Mouse (Mus musculus): ENCODE data around the gene Rcl1. TPM values are rescaled to one million over a fixed set of nuclear protein-coding genes. Genes with fewer than 3 reads are reported as not detected.

Gene Rcl1
- polyA plus RNA-seq, 1 experiment from 2014 or later = 29.7 TPM

DNA sequence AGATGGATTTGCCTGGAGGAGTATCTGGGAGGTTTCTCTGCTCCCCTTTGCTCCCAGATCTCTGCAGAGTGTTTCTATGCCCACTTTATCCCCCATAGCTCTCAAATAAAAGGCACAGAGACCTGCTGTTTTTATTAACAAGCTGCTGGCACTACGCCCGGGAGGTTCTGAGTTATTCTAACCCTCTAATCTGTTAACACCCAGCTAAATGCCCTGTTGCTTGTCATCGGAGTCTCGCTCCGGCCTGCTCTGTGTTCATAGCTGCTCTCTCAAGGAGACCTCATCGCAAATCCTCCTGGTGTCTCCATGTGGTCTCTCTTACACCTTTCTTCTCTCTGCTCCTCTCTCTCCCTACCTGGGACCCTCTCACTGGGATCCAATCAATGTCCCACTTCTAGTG, 26.4 kb upstream of the Rcl1 start:
- Histone ChIP-seq H3K9me3 (no peaks in the 10 kb centered on the region), H3K27ac (no peak overlapping the region), H3K4me1 (replicated peaks) (no peaks in the 10 kb centered on the region), H3K27me3 (no peaks in the 10 kb centered on the region), H3K9ac (replicated peaks) (no peak overlapping the region), H3K4me3 (replicated peaks) (no peak overlapping the region), H3K4me2 (replicated peaks) (no peak overlapping the region), H3K36me3 (no peaks in the 10 kb centered on the region)
- 68% methylated on average over 6 of the region's 6 CpGs for WGBS
- ATAC-seq = no peak

GRCm38 (mm10) chr19:29088628-29089027, 12.5 kb upstream of the Rcl1 start:
- Histone ChIP-seq H3K4me1 (replicated peaks) (no peaks in the 10 kb centered on the region), H3K27ac (no peak overlapping the region), H3K4me3 (replicated peaks) (no peak overlapping the region), H3K9ac (replicated peaks) (no peak overlapping the region), H3K4me2 (replicated peaks) (no peak overlapping the region), H3K36me3 (no peaks in the 10 kb centered on the region), H3K9me3 (no peaks in the 10 kb centered on the region), H3K27me3 (no peaks in the 10 kb centered on the region)
- WGBS = 81% methylated on average over 6 of the region's 6 CpGs
- ATAC-seq = no peak

- Histone ChIP-seq H3K9ac (replicated peaks) (no peak overlapping the region), H3K27me3 (no peaks in the 10 kb centered on the region), H3K27ac (no peak overlapping the region)
Measured at GRCm38 (mm10) chr19:29092194-29092593, 9.0 kb upstream of the Rcl1 start.

GRCm38 (mm10) chr19:29099106-29099505, 2.1 kb upstream of the Rcl1 start:
- 76% methylated on average over 5 of the region's 5 CpGs for WGBS
- H3K9me3 ChIP-seq = no peaks in the 10 kb centered on the region
- no peak for ATAC-seq
- H3K36me3 ChIP-seq = no peaks in the 10 kb centered on the region
- H3K27ac ChIP-seq = no peak overlapping the region
- no peak overlapping the region for H3K4me3 ChIP-seq (replicated peaks)
- H3K4me1 ChIP-seq (replicated peaks) = peaks cover 15% of the 10 kb centered on the region
- peaks cover 10% of the 10 kb centered on the region for H3K27me3 ChIP-seq
- H3K4me2 ChIP-seq (replicated peaks) = no peak overlapping the region
- no peak overlapping the region for H3K9ac ChIP-seq (replicated peaks)

More at GRCm38 (mm10) chr19:29092194-29092593, 9.0 kb upstream of the Rcl1 start:
- H3K4me2 ChIP-seq (replicated peaks) = no peak overlapping the region
- H3K36me3 ChIP-seq = no peaks in the 10 kb centered on the region
- H3K4me3 ChIP-seq (replicated peaks) = no peak overlapping the region
- H3K9me3 ChIP-seq = no peaks in the 10 kb centered on the region
- H3K4me1 ChIP-seq (replicated peaks) = no peaks in the 10 kb centered on the region
- no peak for ATAC-seq

- Histone ChIP-seq H3K4me2 (replicated peaks) (no peak overlapping the region), H3K9me3 (no peaks in the 10 kb centered on the region), H3K36me3 (no peaks in the 10 kb centered on the region), H3K4me1 (replicated peaks) (peaks cover 15% of the 10 kb centered on the region), H3K9ac (replicated peaks) (no peak overlapping the region), H3K4me3 (replicated peaks) (no peak overlapping the region), H3K27me3 (peaks cover 10% of the 10 kb centered on the region), H3K27ac (no peak overlapping the region)
- WGBS = 83% methylated on average over 4 of the region's 4 CpGs
- ATAC-seq = no peak
Measured at GRCm38 (mm10) chr19:29099596-29099995, 1.6 kb upstream of the Rcl1 start.

DNA sequence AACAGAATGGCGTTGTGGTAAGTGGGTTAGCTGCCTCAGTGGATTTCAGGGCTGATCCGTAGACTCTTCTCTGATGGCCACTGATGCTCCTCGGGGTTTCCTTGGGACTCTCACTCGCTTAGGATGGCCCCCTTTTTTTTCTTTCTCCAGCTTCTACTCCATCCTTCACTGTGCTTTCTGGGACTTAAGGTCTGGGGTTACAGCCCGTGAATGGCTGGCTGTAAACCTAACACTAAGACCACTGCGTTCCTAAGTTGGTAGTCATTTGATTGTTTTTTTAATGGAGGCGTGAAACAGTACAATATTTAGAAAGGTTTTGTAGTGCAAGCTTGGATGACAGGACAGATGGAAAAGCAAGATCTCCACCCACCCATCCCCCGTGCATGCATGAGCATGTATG, 914 bp upstream of the Rcl1 start:
- Histone ChIP-seq H3K4me3 (replicated peaks) (peak overlapping the region; percentile 94), H3K27ac (peak overlapping the region; percentile 62), H3K27me3 (peaks cover 10% of the 10 kb centered on the region), H3K4me1 (replicated peaks) (peaks cover 15% of the 10 kb centered on the region), H3K4me2 (replicated peaks) (peak overlapping the region; percentile 86), H3K36me3 (no peaks in the 10 kb centered on the region), H3K9me3 (no peaks in the 10 kb centered on the region), H3K9ac (replicated peaks) (peak overlapping the region; percentile 67; the same call in 1 of the 2 replicates)
- 24% methylated on average over 8 of the region's 8 CpGs for WGBS
- ATAC-seq = no peak

GRCm38 (mm10) chr19:29101591-29101990, 416 bp downstream of the Rcl1 start:
- WGBS = under 1% methylated on average over 27 of the region's 27 CpGs
- peak overlapping the region; percentile 76 for H3K9ac ChIP-seq (replicated peaks)
- ATAC-seq = no peak
- H3K27ac ChIP-seq = no peak overlapping the region
- H3K4me1 ChIP-seq (replicated peaks) = peaks cover 15% of the 10 kb centered on the region
- H3K27me3 ChIP-seq = peaks cover 10% of the 10 kb centered on the region
- no peaks in the 10 kb centered on the region for H3K9me3 ChIP-seq
- H3K36me3 ChIP-seq = no peaks in the 10 kb centered on the region
- H3K4me3 ChIP-seq (replicated peaks) = peak overlapping the region; percentile 94
- H3K4me2 ChIP-seq (replicated peaks) = peak overlapping the region; percentile 86

DNA sequence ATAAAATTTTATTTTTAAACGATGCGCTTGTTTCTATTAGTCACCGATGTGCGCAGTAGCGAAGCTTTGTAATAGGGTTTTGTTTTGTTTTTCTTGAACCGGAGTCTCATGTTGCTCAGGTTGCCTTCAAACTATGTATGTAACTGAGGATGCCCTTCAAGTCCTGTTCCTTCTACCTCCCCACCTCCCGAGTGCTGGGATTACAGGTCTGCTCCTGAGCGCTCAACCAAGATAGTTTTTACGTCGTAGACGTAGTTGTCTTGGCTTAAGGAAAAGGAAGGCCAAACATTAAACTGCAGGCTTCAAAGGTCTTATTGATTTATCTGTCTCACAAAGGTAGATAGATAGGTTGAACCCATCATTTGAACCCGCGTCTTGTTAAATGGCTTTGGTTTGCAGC, 923 bp downstream of the Rcl1 start:
- Histone ChIP-seq H3K36me3 (0 out of 2 replicates have a peak, but pooled peaks cover 2% of the 10 kb centered on the region), H3K4me2 (replicated peaks) (peak overlapping the region; percentile 86), H3K9me3 (no peaks in the 10 kb centered on the region), H3K9ac (replicated peaks) (peak overlapping the region; percentile 76), H3K27ac (no peak overlapping the region), H3K27me3 (peaks cover 10% of the 10 kb centered on the region), H3K4me3 (replicated peaks) (peak overlapping the region; percentile 94), H3K4me1 (replicated peaks) (peaks cover 15% of the 10 kb centered on the region)
- 19% methylated on average over 13 of the region's 13 CpGs for WGBS
- no peak for ATAC-seq

GRCm38 (mm10) chr19:29105816-29106215, 4.6 kb downstream of the Rcl1 start:
- ATAC-seq = no peak
- no peak overlapping the region for H3K27ac ChIP-seq
- H3K27me3 ChIP-seq = no peaks in the 10 kb centered on the region
- H3K9ac ChIP-seq (replicated peaks) = no peak overlapping the region
- H3K4me2 ChIP-seq (replicated peaks) = no peak overlapping the region
- WGBS = 96% methylated on average over 4 of the region's 4 CpGs
- no peak overlapping the region for H3K4me3 ChIP-seq (replicated peaks)
- peaks cover 6% of the 10 kb centered on the region for H3K4me1 ChIP-seq (replicated peaks)
- H3K9me3 ChIP-seq = no peaks in the 10 kb centered on the region
- H3K36me3 ChIP-seq = 0 out of 2 replicates have a peak, but pooled peaks cover 4% of the 10 kb centered on the region

- Histone ChIP-seq H3K4me1 (replicated peaks) (peaks cover 6% of the 10 kb centered on the region), H3K27me3 (no peaks in the 10 kb centered on the region), H3K9me3 (no peaks in the 10 kb centered on the region), H3K36me3 (0 out of 2 replicates have a peak, but pooled peaks cover 4% of the 10 kb centered on the region), H3K9ac (replicated peaks) (no peak overlapping the region), H3K4me2 (replicated peaks) (no peak overlapping the region), H3K4me3 (replicated peaks) (no peak overlapping the region), H3K27ac (no peak overlapping the region)
- WGBS = 93% methylated on average over 5 of the region's 5 CpGs
- ATAC-seq = no peak
Measured at GRCm38 (mm10) chr19:29106261-29106660, 5.1 kb downstream of the Rcl1 start.

GRCm38 (mm10) chr19:29112662-29113061, 11.5 kb downstream of the Rcl1 start:
- Histone ChIP-seq H3K27me3 (no peaks in the 10 kb centered on the region), H3K9ac (replicated peaks) (no peak overlapping the region), H3K9me3 (no peaks in the 10 kb centered on the region), H3K4me2 (replicated peaks) (no peak overlapping the region), H3K27ac (no peak overlapping the region), H3K36me3 (no peaks in the 10 kb centered on the region; the same call in 1 of the 2 replicates), H3K4me1 (replicated peaks) (no peaks in the 10 kb centered on the region), H3K4me3 (replicated peaks) (no peak overlapping the region)
- 84% methylated on average over 8 of the region's 8 CpGs for WGBS
- no peak for ATAC-seq

GRCm38 (mm10) chr19:29113746-29114649, 12.8 kb downstream of the Rcl1 start:
- H3K4me3 ChIP-seq (replicated peaks) = no peak overlapping the region
- ATAC-seq = no peak
- no peak overlapping the region for H3K4me2 ChIP-seq (replicated peaks)
- no peaks in the 10 kb centered on the region for H3K4me1 ChIP-seq (replicated peaks)
- peaks cover 12% of the 10 kb centered on the region for H3K36me3 ChIP-seq
- WGBS = 95% methylated on average over 10 of the region's 10 CpGs
- no peak overlapping the region for H3K27ac ChIP-seq
- no peak overlapping the region for H3K9ac ChIP-seq (replicated peaks)
- H3K9me3 ChIP-seq = no peaks in the 10 kb centered on the region
- no peaks in the 10 kb centered on the region for H3K27me3 ChIP-seq

All from midbrain, embryonic 13.5 days (tissue).